Mouse (Mus musculus) intestine, embryonic 15.5 days (tissue): ENCODE data around the gene Zfp583. TPM values are rescaled to one million over a fixed set of nuclear protein-coding genes. Genes with fewer than 3 reads are reported as not detected.
A peak's percentile ranks its signal among the peaks of the same experiment; 100 is the strongest.

Source experiments
- ATAC-seq: fragments of 200-750 bp; cut with Nextera tagmentation; 2 replicates; pipeline ENCODE4 v1.8.0; 2017; ENCODE audit warnings: moderate TSS enrichment, moderate library complexity
- H3K27ac ChIP-seq: fragments of 300-500 bp; sonication (generic); 2 replicates; pipeline ENCODE4 v1.5.1; 2015; ENCODE audit warnings: mild to moderate bottlenecking, inconsistent platforms
- H3K27me3 ChIP-seq: fragments of 300-500 bp; sonication (generic); replicated peaks from 2 replicates; pipeline ENCODE4 v1.6.1; 2015; ENCODE audit warnings: inconsistent platforms
- H3K36me3 ChIP-seq: fragments of 300-500 bp; sonication (generic); 2 replicates; pipeline ENCODE4 v1.6.1; 2015; ENCODE audit warnings: inconsistent platforms
- H3K4me1 ChIP-seq: fragments of 300-500 bp; sonication (generic); replicated peaks from 2 replicates; pipeline ENCODE4 v1.6.1; 2015; ENCODE audit warnings: inconsistent platforms
- H3K4me2 ChIP-seq: fragments of 300-500 bp; sonication (generic); replicated peaks from 2 replicates; pipeline ENCODE4 v1.6.1; 2015; ENCODE audit warnings: mild to moderate bottlenecking, inconsistent platforms
- H3K4me3 ChIP-seq: fragments of 300-500 bp; sonication (generic); replicated peaks from 2 replicates; pipeline ENCODE4 v1.5.1; 2015; ENCODE audit warnings: inconsistent platforms
- H3K9ac ChIP-seq: fragments of 300-500 bp; sonication (generic); 2 replicates; pipeline ENCODE4 v1.6.1; 2015; ENCODE audit warnings: inconsistent platforms
- H3K9me3 ChIP-seq: fragments of 300-500 bp; sonication (generic); 2 replicates; pipeline ENCODE4 v1.6.1; 2016; ENCODE audit warnings: inconsistent platforms
- whole genome bisulfite sequencing: fragments of 180-500 bp; shearing (Covaris S2); methylation state at CpG from one replicate; pipeline ENCODE4 v1.1.7; 2015; 5-methylcytosine and 5-hydroxymethylcytosine counted together
- polyA plus RNA-seq: library from polyadenylated mRNA; unstranded; fragments of >200 nt; fragmentation: Nextera tagmentation; extraction: Ambion mirVana; gene quantifications from 2 replicates; pipeline ENCODE4 v1.2.1, GENCODE M21; 2015

Zfp583 gene
- polyA plus RNA-seq, 1 experiment from 2014 or later: 4.9 TPM

DNA sequence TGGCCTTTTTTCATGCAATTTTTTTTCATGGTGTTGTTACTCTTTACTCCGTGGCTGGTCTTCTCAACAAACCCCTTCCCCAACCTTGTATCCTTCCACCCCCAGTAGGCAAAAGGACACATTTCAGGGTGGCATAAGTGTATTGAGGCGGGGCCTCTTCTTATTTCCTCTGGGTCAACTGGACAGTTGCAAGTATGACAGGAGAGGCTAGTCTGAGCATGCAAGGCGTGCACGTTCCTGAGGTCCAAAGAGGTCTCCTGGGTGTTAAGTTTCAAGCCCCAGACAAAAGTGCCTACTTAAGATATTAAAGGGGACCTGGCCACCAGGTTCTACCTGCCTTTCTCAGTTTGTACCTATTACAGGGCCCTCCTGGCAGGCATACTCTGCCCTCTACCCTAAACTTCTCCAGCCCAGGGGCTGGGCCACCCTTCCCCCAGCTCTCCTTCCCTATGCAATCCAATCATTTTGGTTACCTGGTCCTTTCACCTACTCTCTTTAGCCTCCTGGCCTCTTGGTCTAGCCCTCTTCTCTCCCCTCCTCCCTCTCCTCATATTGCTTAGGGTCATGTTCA, 46.6 kb downstream of the Zfp583 start:
- no peak overlapping the region for H3K27ac ChIP-seq
- H3K27me3 ChIP-seq: no peaks in the 10 kb centered on the region
- H3K9me3 ChIP-seq: no peaks in the 10 kb centered on the region
- no peaks in the 10 kb centered on the region for H3K36me3 ChIP-seq
- ATAC-seq: no peak
- no peak overlapping the region for H3K9ac ChIP-seq
- H3K4me2 ChIP-seq: no peak overlapping the region
- H3K4me3 ChIP-seq: no peak overlapping the region
- 88% methylated on average over 4 of the region's 4 CpGs for WGBS
- peaks cover 12% of the 10 kb centered on the region for H3K4me1 ChIP-seq

- ATAC-seq: peak; percentile 72
- 2% methylated on average over 23 of the region's 23 CpGs for WGBS
- Histone ChIP-seq H3K9ac (peak overlapping the region; percentile 56), H3K9me3 (no peaks in the 10 kb centered on the region), H3K36me3 (no peaks in the 10 kb centered on the region), H3K4me3 (peak overlapping the region; percentile 52), H3K4me1 (peaks cover 12% of the 10 kb centered on the region), H3K27me3 (no peaks in the 10 kb centered on the region), H3K27ac (peak overlapping the region; percentile 61), H3K4me2 (peak overlapping the region; percentile 60)
These were observed 47.5 kb downstream of the Zfp583 start for GRCm38 (mm10) chr7:6283451-6284075.

DNA sequence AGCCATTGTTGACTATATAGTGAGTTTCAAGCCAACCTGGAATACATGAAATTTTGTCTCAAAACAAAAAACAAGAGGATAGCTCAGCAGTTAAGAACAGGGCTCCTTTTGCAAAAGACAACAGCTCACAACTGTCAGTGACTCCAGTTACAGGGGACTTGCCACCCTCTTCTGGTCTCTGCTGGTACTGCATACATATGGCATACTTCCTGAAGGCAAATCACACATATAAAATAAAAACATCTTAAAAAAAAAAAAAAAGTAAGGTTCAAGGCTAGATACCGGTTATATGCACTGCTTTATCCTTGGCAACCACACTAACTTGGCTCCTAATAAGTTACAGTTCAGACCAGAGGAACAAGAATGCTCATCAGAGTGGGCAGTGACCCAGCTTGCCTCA, 48.3 kb downstream of the Zfp583 start:
- no peaks in the 10 kb centered on the region for H3K9me3 ChIP-seq
- H3K4me2 ChIP-seq: peak overlapping the region; percentile 60
- ATAC-seq: peak; percentile 0; the same call in 1 of the 2 replicates
- H3K4me3 ChIP-seq: peak overlapping the region; percentile 52
- WGBS: 0% methylated on average over 1 of the region's 1 CpGs
- peaks cover 10% of the 10 kb centered on the region for H3K4me1 ChIP-seq
- H3K27me3 ChIP-seq: no peaks in the 10 kb centered on the region
- no peak overlapping the region for H3K9ac ChIP-seq
- 0 out of 2 replicates have a peak overlapping the region, but pooled peaks have one; percentile 61 for H3K27ac ChIP-seq
- no peaks in the 10 kb centered on the region for H3K36me3 ChIP-seq

- H3K27me3 ChIP-seq: no peaks in the 10 kb centered on the region
- no peak overlapping the region for H3K27ac ChIP-seq
- 11% methylated on average over 3 of the region's 3 CpGs for WGBS
- H3K4me3 ChIP-seq: no peak overlapping the region
- no peaks in the 10 kb centered on the region for H3K36me3 ChIP-seq
- peak; percentile 21; the same call in 1 of the 2 replicates for ATAC-seq
- no peaks in the 10 kb centered on the region for H3K4me1 ChIP-seq
- no peak overlapping the region for H3K9ac ChIP-seq
- no peaks in the 10 kb centered on the region for H3K9me3 ChIP-seq
- H3K4me2 ChIP-seq: no peak overlapping the region
These were observed 53.2 kb downstream of the Zfp583 start for GRCm38 (mm10) chr7:6277906-6278305.

DNA sequence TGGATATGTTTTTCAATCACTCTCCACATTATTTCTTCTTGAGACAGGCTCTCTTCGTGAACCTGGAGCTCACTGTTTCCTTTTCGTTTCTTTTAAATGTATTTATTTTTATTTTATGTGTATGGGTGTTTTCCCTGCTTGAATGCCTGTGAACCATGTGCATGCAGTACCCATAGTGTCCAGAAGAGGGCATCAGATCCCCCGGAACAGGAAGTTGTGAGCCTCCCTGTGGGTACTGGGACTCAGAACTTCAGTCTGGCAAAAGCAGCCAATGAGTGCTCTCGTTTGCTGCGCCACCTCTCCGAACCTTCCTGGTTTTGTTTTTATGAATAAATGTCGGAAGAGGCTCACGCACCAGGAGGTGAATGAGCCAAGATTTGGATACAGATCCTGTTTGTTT, 65.4 kb downstream of the Zfp583 start:
- no peaks in the 10 kb centered on the region for H3K9me3 ChIP-seq
- H3K4me2 ChIP-seq: no peak overlapping the region
- no peaks in the 10 kb centered on the region for H3K36me3 ChIP-seq
- ATAC-seq: no peak
- 63% methylated on average over 8 of the region's 8 CpGs for WGBS
- H3K27ac ChIP-seq: no peak overlapping the region
- H3K4me3 ChIP-seq: no peak overlapping the region
- H3K27me3 ChIP-seq: no peaks in the 10 kb centered on the region
- H3K4me1 ChIP-seq: no peaks in the 10 kb centered on the region
- H3K9ac ChIP-seq: no peak overlapping the region

Other genes with a start within 250 kb of the Zfp583 start
- gene Zfp787, start 175.3 kb downstream of the Zfp583 start, polyA plus RNA-seq: 27.4 and 29.8 TPM in 2 replicates
- 43.2 and 43.4 TPM in 2 replicates for gene Zfp444, start 159.1 kb downstream of the Zfp583 start, polyA plus RNA-seq
- gene Galp, start 134.2 kb downstream of the Zfp583 start, polyA plus RNA-seq: not detected in 2 replicates
- gene Zscan5b, start 109.0 kb downstream of the Zfp583 start, polyA plus RNA-seq: not detected in 2 replicates
- not detected in 2 replicates for gene Epp13, start 78.6 kb downstream of the Zfp583 start, polyA plus RNA-seq
- gene Zfp667, start 44.7 kb downstream of the Zfp583 start, polyA plus RNA-seq: 5.4 and 6.5 TPM in 2 replicates
- 0.85 and 1.3 TPM in 2 replicates for gene Gm3854, start 12.5 kb upstream of the Zfp583 start, polyA plus RNA-seq
- gene Zfp78, start 32.0 kb upstream of the Zfp583 start, polyA plus RNA-seq: 2.0 and 2.3 TPM in 2 replicates
- 7.8 and 8.2 TPM in 2 replicates for gene Zfp28, start 52.0 kb upstream of the Zfp583 start, polyA plus RNA-seq
- gene Smim17, start 67.4 kb upstream of the Zfp583 start, polyA plus RNA-seq: 0.15 and 0.20 TPM in 2 replicates
- not detected in 2 replicates for gene Gm20715, start 79.0 kb upstream of the Zfp583 start, polyA plus RNA-seq
- gene Olfr1344, start 107.4 kb upstream of the Zfp583 start, polyA plus RNA-seq: not detected in 2 replicates
- gene Olfr1336, start 124.9 kb upstream of the Zfp583 start, polyA plus RNA-seq: not detected in 2 replicates
- gene Olfr1346, start 135.8 kb upstream of the Zfp583 start, polyA plus RNA-seq: not detected in 2 replicates
- gene Olfr5, start 155.7 kb upstream of the Zfp583 start, polyA plus RNA-seq: not detected in 2 replicates
- not detected in 2 replicates for gene Olfr1347, start 168.5 kb upstream of the Zfp583 start, polyA plus RNA-seq
- not detected in 2 replicates for gene Olfr1348, start 177.5 kb upstream of the Zfp583 start, polyA plus RNA-seq
- not detected in 2 replicates for gene Olfr1349, start 191.7 kb upstream of the Zfp583 start, polyA plus RNA-seq
- not detected in 2 replicates for gene Olfr1350, start 233.6 kb upstream of the Zfp583 start, polyA plus RNA-seq